Mouse (Mus musculus) testis, adult 10 weeks (tissue): ENCODE results near the gene Emx2. TPM values are rescaled to one million over a fixed set of nuclear protein-coding genes. Genes with fewer than 3 reads are reported as not detected.

Experiments used
- polyA plus RNA-seq: library from polyadenylated mRNA; stranded (reverse); fragments of 350-450 nt; fragmentation: Illumina TruSeq; extraction: RNeasy Lipid Tissue Mini Kit (QIAGEN cat#74804); gene quantifications from one replicate; pipeline ENCODE4 v1.2.3, GENCODE M21; 2014; ENCODE audit warnings: low read depth, low replicate concordance

Gene Emx2
- polyA plus RNA-seq = 33.9 TPM

DNA sequence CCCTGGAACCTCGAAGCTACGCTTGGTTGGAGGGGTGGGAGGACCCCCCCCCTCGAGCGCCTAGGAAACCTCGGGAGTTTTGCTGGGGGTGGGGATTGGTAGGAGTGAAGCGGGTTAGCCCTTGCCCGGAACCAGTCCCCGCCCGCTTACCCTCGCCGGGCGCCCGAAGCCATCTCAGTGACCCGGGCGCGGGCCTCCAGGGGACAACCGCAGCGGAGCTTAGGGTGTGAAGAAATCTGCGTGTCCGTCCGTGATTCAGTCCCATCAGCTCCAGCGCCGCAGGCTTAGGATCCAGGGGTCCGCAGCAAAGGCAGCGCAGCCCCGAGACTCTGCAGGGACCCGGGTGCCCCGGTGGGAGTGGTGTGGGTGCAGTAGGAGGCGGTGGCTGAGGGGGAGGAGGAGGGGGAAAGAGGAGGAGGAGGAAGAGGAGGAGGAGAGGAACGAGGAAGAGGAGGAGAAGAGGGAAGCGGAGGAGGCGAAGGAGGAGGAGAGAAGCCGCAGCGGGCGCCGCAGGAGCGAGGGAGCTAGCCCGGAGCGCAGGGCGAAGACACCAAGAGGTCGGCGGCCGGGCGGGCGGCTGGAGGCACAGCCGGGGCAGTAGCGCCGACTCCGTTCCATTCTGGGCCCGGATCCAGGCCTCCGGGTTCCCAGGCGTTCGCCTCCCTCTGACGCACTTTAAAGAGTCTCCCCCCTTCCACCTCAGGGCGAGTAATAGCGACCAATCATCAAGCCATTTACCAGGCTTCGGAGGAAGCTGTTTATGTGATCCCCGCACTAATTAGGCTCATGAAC is at the start of gene Emx2:
Gene Emx2 (plus strand): TSS at position 422 of the 792 bp plus-strand sequence.

Other genes with a start within 250 kb of the Emx2 start
- gene Kcnk18, start 239.2 kb upstream of the Emx2 start, polyA plus RNA-seq = not detected
- gene Slc18a2, start 197.5 kb upstream of the Emx2 start, polyA plus RNA-seq = 0.21 TPM
- gene Rps12-ps3, start 136.1 kb upstream of the Emx2 start, polyA plus RNA-seq = 0.62 TPM
- gene Pdzd8, start 112.6 kb upstream of the Emx2 start, polyA plus RNA-seq = 209 TPM